Mouse (Mus musculus) G1E (cell line): ENCODE data around the gene Atl2.

ENCODE experiments used
- CTCF ChIP-seq: IDR thresholded peaks from 2 replicates; pipeline ENCODE4 v1.5.1; 2012; ENCODE audit warnings: low read depth, low read length, inconsistent platforms, mixed read lengths
- GATA1 ChIP-seq: IDR thresholded peaks from 2 replicates; pipeline ENCODE4 v1.6.1; 2012; ENCODE audit warnings: borderline replicate concordance, low read length, inconsistent platforms, mixed read lengths
- GATA2 ChIP-seq: IDR thresholded peaks from 2 replicates; pipeline ENCODE4 v1.6.1; 2012; ENCODE audit warnings: low read depth, low read length, inconsistent platforms, borderline replicate concordance
- POLR2AphosphoS5 ChIP-seq: IDR thresholded peaks from 2 replicates; pipeline ENCODE4 v1.6.1; 2012; ENCODE audit warnings: low read depth, low read length, inconsistent platforms; ENCODE audit not compliant: insufficient replicate concordance
- TAL1 ChIP-seq: conservative IDR thresholded peaks from 2 replicates; pipeline ENCODE4 v1.6.1; 2012; ENCODE audit warnings: low read depth, low read length, inconsistent platforms, mixed read lengths

GRCm38 (mm10) chr17:79836978-79837377 is 58.9 kb downstream of the Atl2 start:
- TF ChIP-seq CTCF, result no peak
- no peak for TF ChIP-seq GATA1
- TF ChIP-seq POLR2AphosphoS5, result no peak
- no peak for TF ChIP-seq GATA2
- TF ChIP-seq TAL1, result no peak
